Mouse (Mus musculus) embryonic fibroblast, embryonic 13.5 days (primary cell): ENCODE results near the gene Fbxw5. TPM values are rescaled to one million over a fixed set of nuclear protein-coding genes. Genes with fewer than 3 reads are reported as not detected.

Source experiments
- H3K27ac ChIP-seq: 2 replicates; pipeline ENCODE4 v1.5.1; 2012; ENCODE audit warnings: low read length, control low read depth, inconsistent platforms; ENCODE audit not compliant: insufficient read depth
- H3K4me1 ChIP-seq: 2 replicates; pipeline ENCODE4 v1.6.1; 2011; ENCODE audit warnings: low read length; ENCODE audit not compliant: control insufficient read depth, insufficient read depth
- H3K4me3 ChIP-seq: 2 replicates; pipeline ENCODE4 v1.5.1; 2011; ENCODE audit warnings: mild to moderate bottlenecking, control low read depth, low read length; ENCODE audit not compliant: insufficient read depth
- CTCF ChIP-seq: IDR thresholded peaks from 2 replicates; pipeline ENCODE4 v1.5.1; 2011; ENCODE audit warnings: mild to moderate bottlenecking, control low read depth, low read length, moderate library complexity, borderline replicate concordance; ENCODE audit not compliant: insufficient read depth
- POLR2A ChIP-seq: IDR thresholded peaks from 2 replicates; pipeline ENCODE4 v1.6.1; 2011; ENCODE audit warnings: low read depth, mild to moderate bottlenecking, control low read depth, low read length, moderate library complexity
- polyA plus RNA-seq: library from polyadenylated mRNA; stranded (reverse); fragments of >200 nt; gene quantifications from 2 replicates; pipeline ENCODE4 v1.2.4, GENCODE M21; 2011; ENCODE audit warnings: low read depth; ENCODE audit not compliant: missing spikeins, insufficient read length

Gene Fbxw5
- polyA plus RNA-seq, 1 experiment = 40.7 TPM

- TF ChIP-seq CTCF (peak; percentile 25; the same call in 1 of the 2 replicates), POLR2A (no peak)
- H3K27ac ChIP-seq = no peak overlapping the region
- no peak overlapping the region for H3K4me3 ChIP-seq
- no peaks in the 10 kb centered on the region for H3K4me1 ChIP-seq
Measured at GRCm38 (mm10) chr2:25506964-25507363, 6.4 kb downstream of the Fbxw5 start.

GRCm38 (mm10) chr2:25509912-25510311 lies 9.4 kb downstream of the Fbxw5 start:
- H3K27ac ChIP-seq = no peak overlapping the region
- H3K4me1 ChIP-seq = no peaks in the 10 kb centered on the region
- H3K4me3 ChIP-seq = no peak overlapping the region
- TF ChIP-seq POLR2A (no peak), CTCF (peak; percentile 21; the same call in 1 of the 2 replicates)

- no peak overlapping the region for H3K27ac ChIP-seq
- H3K4me3 ChIP-seq = no peak overlapping the region
- TF ChIP-seq POLR2A = no peak
- no peak for TF ChIP-seq CTCF
- no peaks in the 10 kb centered on the region for H3K4me1 ChIP-seq
Measured at GRCm38 (mm10) chr2:25526510-25527302, 26.2 kb downstream of the Fbxw5 start.

GRCm38 (mm10) chr2:25533707-25534106 lies 33.2 kb downstream of the Fbxw5 start:
- TF ChIP-seq CTCF (no peak), POLR2A (no peak)
- H3K27ac ChIP-seq = peak overlapping the region; percentile 94
- peaks cover 6% of the 10 kb centered on the region for H3K4me1 ChIP-seq
- no peak overlapping the region for H3K4me3 ChIP-seq

- peak overlapping the region; percentile 97 for H3K27ac ChIP-seq
- peaks cover 6% of the 10 kb centered on the region for H3K4me1 ChIP-seq
- no peak for TF ChIP-seq CTCF
- TF ChIP-seq POLR2A = no peak
- H3K4me3 ChIP-seq = no peak overlapping the region
Measured at GRCm38 (mm10) chr2:25534178-25534865, 33.8 kb downstream of the Fbxw5 start.

GRCm38 (mm10) chr2:25534866-25535182 lies 34.3 kb downstream of the Fbxw5 start:
- Histone ChIP-seq H3K4me1 (peaks cover 6% of the 10 kb centered on the region), H3K27ac (peak overlapping the region; percentile 97), H3K4me3 (no peak overlapping the region)
- TF ChIP-seq POLR2A (no peak), CTCF (no peak)

GRCm38 (mm10) chr2:25536531-25536930 lies 36.0 kb downstream of the Fbxw5 start:
- H3K27ac ChIP-seq = no peak overlapping the region
- H3K4me3 ChIP-seq = no peak overlapping the region
- TF ChIP-seq CTCF (no peak), POLR2A (no peak)
- H3K4me1 ChIP-seq = peaks cover 6% of the 10 kb centered on the region

- Histone ChIP-seq H3K27ac (peak overlapping the region; percentile 67), H3K4me1 (peaks cover 9% of the 10 kb centered on the region), H3K4me3 (no peak overlapping the region)
- TF ChIP-seq CTCF (no peak), POLR2A (no peak)
Measured at GRCm38 (mm10) chr2:25540541-25540948, 40.0 kb downstream of the Fbxw5 start.

- no peak overlapping the region for H3K4me3 ChIP-seq
- TF ChIP-seq CTCF (no peak), POLR2A (no peak)
- H3K4me1 ChIP-seq = peaks cover 9% of the 10 kb centered on the region
- no peak overlapping the region; the same call in 1 of the 2 replicates for H3K27ac ChIP-seq
Measured at GRCm38 (mm10) chr2:25541644-25542367, 41.3 kb downstream of the Fbxw5 start.
